Mouse (Mus musculus): ENCODE measurements at regions not wholly inside any gene's neighbourhood (a gene's known extent, or its start where the extent isn't known, plus 50 kb on each side); places are given as distances from the start of the nearest gene placed in this dataset.

DNA sequence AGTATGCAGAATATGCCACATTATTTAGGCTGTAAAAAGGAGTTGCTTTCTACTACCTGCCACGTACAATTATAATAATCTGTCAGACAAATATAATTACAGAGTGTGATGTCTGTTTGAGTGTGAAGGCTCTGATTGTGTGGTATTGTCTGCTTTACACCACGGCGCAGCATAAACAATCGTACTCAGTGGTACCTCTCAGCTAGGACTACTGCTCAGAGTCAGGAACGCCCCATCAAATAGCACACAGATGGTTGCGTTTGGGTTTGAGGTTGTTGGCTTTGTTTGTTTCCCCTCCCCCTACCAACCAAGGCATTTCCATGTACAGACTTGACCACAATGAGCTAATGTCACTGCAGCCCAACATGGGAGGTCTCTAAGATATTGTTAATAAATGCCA, 246.2 kb upstream of the G2e3 start:
- H3K27me3 ChIP-seq (ENCODE audit: control insufficient read depth, insufficient read depth, low read length) = no peaks in the 10 kb centered on the region; the same call in 1 of the 2 replicates
- no peaks in the 10 kb centered on the region for H3K36me3 ChIP-seq (ENCODE audit: control insufficient read depth, insufficient read depth, low read length)
- H3K4me3 ChIP-seq (ENCODE audit: extremely low read depth, insufficient read depth, insufficient read length) = no peak overlapping the region
- TF ChIP-seq CTCF (IDR thresholded peaks at IDR 0.05; ENCODE audit: extremely low read depth, insufficient read depth, insufficient read length, insufficient replicate concordance) = no peak
- no peak for TF ChIP-seq POLR2A (IDR thresholded peaks at IDR 0.05; ENCODE audit: low read depth, low read length)
- DNase-seq (ENCODE audit: low read depth in 1 of 2, low spot score in 2 of 2) = no peak
- no peaks in the 10 kb centered on the region for H3K4me1 ChIP-seq (ENCODE audit: control insufficient read depth, insufficient read depth, insufficient read length)
- H3K27ac ChIP-seq (ENCODE audit: insufficient read depth, low read length) = no peak overlapping the region
- WGBS = 81% methylated on average over 6 of the region's 6 CpGs

DNA sequence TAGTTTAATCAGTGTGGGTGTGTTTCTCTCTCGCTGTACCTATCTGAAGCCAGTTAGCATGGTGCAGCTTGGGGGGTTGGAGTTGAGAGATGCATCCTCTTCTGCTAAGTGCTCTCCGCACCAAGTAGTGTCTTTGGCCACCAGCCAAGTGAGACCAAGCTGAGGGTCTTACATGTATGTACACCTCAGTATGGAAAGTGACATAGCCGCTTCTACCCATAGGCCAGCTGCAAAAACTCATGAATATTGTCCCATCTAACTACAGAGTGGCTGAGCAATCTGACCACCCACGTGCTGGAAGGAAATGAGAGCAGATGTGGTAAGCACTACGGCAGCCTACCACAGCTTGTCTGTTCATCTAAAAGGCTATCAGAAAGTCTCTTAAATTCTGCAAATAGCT, 247.0 kb upstream of the G2e3 start:
- TF ChIP-seq CTCF (IDR thresholded peaks at IDR 0.05; ENCODE audit: extremely low read depth, insufficient read depth, insufficient read length, insufficient replicate concordance) (no peak), POLR2A (IDR thresholded peaks at IDR 0.05; ENCODE audit: low read depth, low read length) (no peak)
- DNase-seq (ENCODE audit: low read depth in 1 of 2, low spot score in 2 of 2) = no peak
- no peak overlapping the region for H3K27ac ChIP-seq (ENCODE audit: insufficient read depth, low read length)
- H3K4me3 ChIP-seq (ENCODE audit: extremely low read depth, insufficient read depth, insufficient read length) = no peak overlapping the region
- 77% methylated on average over 5 of the region's 5 CpGs for WGBS
- H3K4me1 ChIP-seq (ENCODE audit: control insufficient read depth, insufficient read depth, insufficient read length) = no peaks in the 10 kb centered on the region
- no peaks in the 10 kb centered on the region for H3K36me3 ChIP-seq (ENCODE audit: control insufficient read depth, insufficient read depth, low read length)
- H3K27me3 ChIP-seq (ENCODE audit: control insufficient read depth, insufficient read depth, low read length) = no peaks in the 10 kb centered on the region; the same call in 1 of the 2 replicates

DNA sequence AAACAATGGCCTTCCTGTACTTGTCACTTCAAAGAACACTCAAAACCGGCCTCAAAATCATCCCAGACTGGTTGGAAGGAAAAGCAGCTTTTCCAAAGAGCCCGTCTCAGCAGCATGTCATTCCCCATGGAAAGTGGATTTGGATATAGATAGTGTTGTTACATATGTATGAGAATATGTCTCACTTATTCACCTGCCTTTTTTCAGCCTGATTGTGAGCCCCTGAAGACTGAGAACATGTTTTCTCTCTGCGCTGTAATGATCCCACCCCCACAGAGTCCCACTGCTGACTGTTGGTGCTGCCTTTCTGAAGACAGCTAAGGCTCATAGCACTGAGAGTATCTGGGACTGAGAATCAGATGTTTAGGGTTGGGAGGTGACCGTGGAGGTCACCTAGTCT, 251.9 kb upstream of the G2e3 start:
- WGBS = 80% methylated on average over 4 of the region's 4 CpGs
- no peaks in the 10 kb centered on the region for H3K4me1 ChIP-seq (ENCODE audit: control insufficient read depth, insufficient read depth, insufficient read length)
- TF ChIP-seq CTCF (IDR thresholded peaks at IDR 0.05; ENCODE audit: extremely low read depth, insufficient read depth, insufficient read length, insufficient replicate concordance) (no peak), POLR2A (IDR thresholded peaks at IDR 0.05; ENCODE audit: low read depth, low read length) (no peak)
- H3K27ac ChIP-seq (ENCODE audit: insufficient read depth, low read length) = no peak overlapping the region
- H3K27me3 ChIP-seq (ENCODE audit: control insufficient read depth, insufficient read depth, low read length) = no peaks in the 10 kb centered on the region
- no peak for DNase-seq (ENCODE audit: low read depth in 1 of 2, low spot score in 2 of 2)
- H3K36me3 ChIP-seq (ENCODE audit: control insufficient read depth, insufficient read depth, low read length) = no peaks in the 10 kb centered on the region
- no peak overlapping the region for H3K4me3 ChIP-seq (ENCODE audit: extremely low read depth, insufficient read depth, insufficient read length)

DNA sequence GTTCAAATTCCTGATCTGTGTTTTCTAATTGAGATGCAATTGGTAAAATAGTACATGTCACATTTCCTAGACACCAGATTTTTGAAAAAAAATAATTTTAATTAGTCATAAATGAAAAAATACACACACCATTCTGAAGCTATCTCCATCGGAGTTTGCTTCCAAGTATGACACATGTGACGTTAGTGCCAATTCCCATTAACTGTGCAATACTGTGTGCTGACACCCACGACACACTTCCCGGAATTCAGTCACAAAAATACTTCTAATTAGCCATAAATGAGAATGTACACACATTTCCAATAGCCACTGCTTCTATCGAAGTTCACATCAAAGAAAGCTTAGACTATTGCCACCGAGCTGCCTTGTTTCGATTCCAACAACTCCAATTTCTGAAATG, 258.5 kb upstream of the G2e3 start:
- Histone ChIP-seq H3K4me3 (ENCODE audit: extremely low read depth, insufficient read depth, insufficient read length) (no peak overlapping the region), H3K27ac (ENCODE audit: insufficient read depth, low read length) (no peak overlapping the region), H3K27me3 (ENCODE audit: control insufficient read depth, insufficient read depth, low read length) (no peaks in the 10 kb centered on the region), H3K4me1 (ENCODE audit: control insufficient read depth, insufficient read depth, insufficient read length) (no peaks in the 10 kb centered on the region), H3K36me3 (ENCODE audit: control insufficient read depth, insufficient read depth, low read length) (no peaks in the 10 kb centered on the region)
- no peak for DNase-seq (ENCODE audit: low read depth in 1 of 2, low spot score in 2 of 2)
- WGBS = 89% methylated on average over 7 of the region's 7 CpGs
- no peak for TF ChIP-seq CTCF (IDR thresholded peaks at IDR 0.05; ENCODE audit: extremely low read depth, insufficient read depth, insufficient read length, insufficient replicate concordance)
- TF ChIP-seq POLR2A (IDR thresholded peaks at IDR 0.05; ENCODE audit: low read depth, low read length) = no peak

DNA sequence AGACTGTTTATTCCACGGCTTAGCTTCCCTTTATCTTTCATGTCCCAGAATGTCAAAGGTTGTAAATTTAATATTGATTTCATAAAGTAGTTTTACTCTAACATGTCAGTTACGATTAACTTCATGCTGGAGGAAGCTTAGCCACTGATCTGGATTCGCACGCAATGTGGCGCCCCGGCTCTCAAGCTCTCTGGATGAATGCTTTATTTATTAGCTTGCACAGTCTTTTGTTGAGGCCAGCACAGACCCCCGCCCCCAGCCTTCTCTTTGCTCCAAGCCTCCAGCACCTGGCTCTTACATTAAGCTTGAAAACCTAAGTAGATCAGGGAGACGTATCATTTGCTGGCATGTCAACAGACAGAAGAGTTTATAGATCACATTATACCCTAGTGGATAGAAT, 266.1 kb upstream of the G2e3 start:
- TF ChIP-seq POLR2A (IDR thresholded peaks at IDR 0.05; ENCODE audit: low read depth, low read length) = no peak
- TF ChIP-seq CTCF (IDR thresholded peaks at IDR 0.05; ENCODE audit: extremely low read depth, insufficient read depth, insufficient read length, insufficient replicate concordance) = no peak
- no peak for DNase-seq (ENCODE audit: low read depth in 1 of 2, low spot score in 2 of 2)
- H3K27ac ChIP-seq (ENCODE audit: insufficient read depth, low read length) = no peak overlapping the region
- H3K36me3 ChIP-seq (ENCODE audit: control insufficient read depth, insufficient read depth, low read length) = no peaks in the 10 kb centered on the region
- no peaks in the 10 kb centered on the region for H3K27me3 ChIP-seq (ENCODE audit: control insufficient read depth, insufficient read depth, low read length)
- no peaks in the 10 kb centered on the region for H3K4me1 ChIP-seq (ENCODE audit: control insufficient read depth, insufficient read depth, insufficient read length)
- no peak overlapping the region for H3K4me3 ChIP-seq (ENCODE audit: extremely low read depth, insufficient read depth, insufficient read length)
- 89% methylated on average over 8 of the region's 8 CpGs for WGBS

DNA sequence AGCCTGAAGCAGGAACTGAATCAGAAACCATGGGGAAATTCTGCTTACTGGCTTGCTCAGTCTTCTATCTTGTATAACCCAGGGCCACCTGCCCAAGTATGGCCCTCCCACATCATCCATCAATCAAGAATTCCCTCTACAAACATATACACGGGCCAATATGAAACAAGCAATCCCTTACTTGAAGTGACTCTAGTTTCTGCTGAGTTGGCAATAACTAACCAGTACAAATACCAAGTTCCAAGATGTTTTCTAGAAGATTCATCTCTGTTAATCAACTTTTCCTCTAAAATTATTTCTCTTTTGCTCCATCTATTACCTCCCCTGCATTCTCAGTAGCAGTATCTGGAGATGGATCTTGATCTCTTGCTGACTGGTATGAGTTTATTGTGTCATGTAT, 274.4 kb upstream of the G2e3 start:
- no peaks in the 10 kb centered on the region for H3K4me1 ChIP-seq (ENCODE audit: control insufficient read depth, insufficient read depth, insufficient read length)
- no peaks in the 10 kb centered on the region for H3K27me3 ChIP-seq (ENCODE audit: control insufficient read depth, insufficient read depth, low read length)
- TF ChIP-seq POLR2A (IDR thresholded peaks at IDR 0.05; ENCODE audit: low read depth, low read length) (no peak), CTCF (IDR thresholded peaks at IDR 0.05; ENCODE audit: extremely low read depth, insufficient read depth, insufficient read length, insufficient replicate concordance) (no peak)
- H3K27ac ChIP-seq (ENCODE audit: insufficient read depth, low read length) = no peak overlapping the region
- no peak overlapping the region for H3K4me3 ChIP-seq (ENCODE audit: extremely low read depth, insufficient read depth, insufficient read length)
- H3K36me3 ChIP-seq (ENCODE audit: control insufficient read depth, insufficient read depth, low read length) = no peaks in the 10 kb centered on the region
- WGBS = 64% methylated on average over 1 of the region's 1 CpGs
- DNase-seq (ENCODE audit: low read depth in 1 of 2, low spot score in 2 of 2) = no peak

DNA sequence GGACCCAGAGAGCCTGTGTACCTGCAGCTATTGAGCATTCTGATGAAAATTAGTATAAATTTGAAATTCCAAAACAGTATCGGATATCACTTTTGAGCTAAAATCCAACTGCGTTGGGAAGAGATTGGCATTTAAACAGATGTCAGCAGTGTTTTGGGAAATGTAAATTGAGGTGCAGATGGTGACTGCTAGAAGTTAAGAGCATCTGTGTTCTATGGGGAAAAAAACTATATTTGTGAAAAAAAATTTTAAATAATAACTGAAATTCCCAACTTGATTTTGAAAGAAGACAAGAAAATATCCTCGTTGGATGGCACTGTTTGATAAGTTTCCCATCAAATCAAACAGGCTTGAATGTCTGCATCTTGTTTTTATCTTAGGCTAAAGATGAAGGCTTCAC, 286.9 kb upstream of the G2e3 start:
- H3K4me1 ChIP-seq (ENCODE audit: control insufficient read depth, insufficient read depth, insufficient read length) = no peaks in the 10 kb centered on the region
- H3K36me3 ChIP-seq (ENCODE audit: control insufficient read depth, insufficient read depth, low read length) = no peaks in the 10 kb centered on the region
- 90% methylated on average over 3 of the region's 3 CpGs for WGBS
- TF ChIP-seq CTCF (IDR thresholded peaks at IDR 0.05; ENCODE audit: extremely low read depth, insufficient read depth, insufficient read length, insufficient replicate concordance) (no peak), POLR2A (IDR thresholded peaks at IDR 0.05; ENCODE audit: low read depth, low read length) (no peak)
- no peak overlapping the region for H3K27ac ChIP-seq (ENCODE audit: insufficient read depth, low read length)
- H3K4me3 ChIP-seq (ENCODE audit: extremely low read depth, insufficient read depth, insufficient read length) = no peak overlapping the region
- H3K27me3 ChIP-seq (ENCODE audit: control insufficient read depth, insufficient read depth, low read length) = no peaks in the 10 kb centered on the region
- no peak for DNase-seq (ENCODE audit: low read depth in 1 of 2, low spot score in 2 of 2)

Measured in spleen, adult 2 months (tissue).